Mouse (Mus musculus) monocyte, adult 2 months (primary cell): ENCODE results near the gene Fam222a.

ENCODE experiments used
- DNase-seq, 2 experiments: peaks; one replicate each; pipeline ENCODE4 v3.0.0; 2022; ENCODE audit warnings: low spot score in 2 of 2, low read depth in 1 of 2

Gene Fam222a

DNA sequence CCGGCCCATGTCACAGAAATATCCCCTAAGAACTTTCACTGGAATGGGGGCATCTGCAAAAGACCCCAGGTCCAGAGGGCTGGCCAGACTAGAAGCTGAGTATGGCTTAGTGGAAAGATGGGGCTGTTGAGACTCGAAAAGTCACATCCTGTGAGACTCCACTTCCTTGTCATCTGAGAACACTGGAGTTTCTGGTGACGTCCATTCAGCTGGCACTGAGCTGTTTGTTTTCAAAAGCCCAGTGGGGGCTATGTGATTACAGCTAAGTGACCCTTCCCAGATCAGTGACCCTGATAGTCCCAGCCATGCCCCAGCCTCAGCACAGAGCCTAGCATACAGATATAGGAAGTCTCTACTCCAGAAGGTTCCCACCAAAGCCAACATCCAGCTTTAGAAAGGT, 83.6 kb downstream of the Fam222a start:
- no peak for DNase-seq

DNA sequence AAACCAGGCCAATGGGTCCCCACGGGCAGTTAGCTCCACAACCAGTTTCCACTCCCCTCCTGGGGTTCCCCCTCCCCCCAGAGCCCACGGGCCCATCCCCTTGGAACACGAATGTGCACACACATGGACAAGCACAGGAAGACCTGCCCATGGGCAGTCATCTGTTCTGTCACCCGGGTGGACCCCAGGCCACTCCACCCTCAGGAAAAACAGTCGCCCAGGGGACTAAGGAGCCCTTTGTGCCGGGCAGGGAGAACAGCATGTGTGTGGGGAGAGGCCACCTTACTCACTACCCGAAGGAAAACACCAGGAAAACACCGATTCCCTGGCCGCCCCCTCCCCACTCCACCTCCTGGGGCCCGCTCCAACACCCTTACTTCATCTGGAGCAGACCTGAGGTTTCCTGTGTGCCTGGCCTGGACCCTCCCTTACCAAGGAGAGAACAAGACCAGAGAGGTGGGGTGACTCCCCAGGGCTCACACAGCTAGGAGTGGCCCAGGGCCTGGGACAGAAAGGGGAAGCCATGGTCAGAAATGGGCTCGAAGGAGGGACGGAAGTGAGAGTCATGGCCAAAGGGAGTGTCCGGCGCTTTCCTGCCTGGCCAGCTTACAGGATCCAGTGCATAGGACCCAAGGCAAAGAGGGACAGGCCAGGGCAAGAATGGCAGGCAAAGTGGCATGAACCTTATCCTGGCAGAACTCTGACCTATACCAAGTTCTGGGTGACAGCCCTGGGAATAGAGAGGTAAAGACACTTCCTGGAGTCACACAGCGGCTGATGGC, 86.0 kb downstream of the Fam222a start:
- peak; percentile 39 to 58 for DNase-seq

DNA sequence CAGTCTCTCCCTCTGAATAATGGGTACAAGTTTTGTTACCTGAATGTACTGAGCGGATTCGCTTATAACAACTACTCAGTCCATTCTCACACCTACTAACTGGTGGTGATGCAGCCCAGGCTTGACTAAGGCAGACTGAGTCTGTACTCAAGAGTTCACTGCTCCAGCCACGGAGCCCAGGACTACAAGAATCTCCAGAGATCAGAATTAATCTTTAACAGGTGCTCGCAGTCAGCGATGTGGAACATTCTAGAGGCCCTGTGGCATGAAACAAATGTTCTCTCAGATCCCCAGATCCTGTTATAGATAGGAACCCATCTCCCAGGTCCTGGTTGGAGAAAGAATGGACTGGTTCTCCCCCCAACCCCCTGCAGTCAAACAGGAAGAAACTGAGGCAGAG, 87.9 kb downstream of the Fam222a start:
- DNase-seq: no peak

DNA sequence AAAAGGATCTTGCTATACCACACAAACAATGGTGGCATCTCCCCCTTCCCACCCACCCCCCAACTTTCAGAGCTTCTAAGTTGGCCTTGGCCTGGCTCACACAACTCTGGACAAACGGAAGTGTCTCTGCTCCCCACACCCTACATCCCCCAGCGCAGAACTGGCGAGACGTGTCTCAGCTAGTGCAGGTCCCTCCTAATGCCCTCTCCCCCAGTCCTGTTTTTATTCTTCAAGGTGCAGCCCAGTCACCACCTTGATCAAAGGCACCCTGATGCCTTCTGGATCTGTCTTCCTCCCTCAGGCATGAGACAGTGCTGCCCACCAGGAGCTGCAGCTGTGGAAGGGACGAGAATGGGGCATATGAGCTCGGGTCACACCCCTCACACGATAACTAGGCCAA, 88.5 kb downstream of the Fam222a start:
- DNase-seq: no peak

DNA sequence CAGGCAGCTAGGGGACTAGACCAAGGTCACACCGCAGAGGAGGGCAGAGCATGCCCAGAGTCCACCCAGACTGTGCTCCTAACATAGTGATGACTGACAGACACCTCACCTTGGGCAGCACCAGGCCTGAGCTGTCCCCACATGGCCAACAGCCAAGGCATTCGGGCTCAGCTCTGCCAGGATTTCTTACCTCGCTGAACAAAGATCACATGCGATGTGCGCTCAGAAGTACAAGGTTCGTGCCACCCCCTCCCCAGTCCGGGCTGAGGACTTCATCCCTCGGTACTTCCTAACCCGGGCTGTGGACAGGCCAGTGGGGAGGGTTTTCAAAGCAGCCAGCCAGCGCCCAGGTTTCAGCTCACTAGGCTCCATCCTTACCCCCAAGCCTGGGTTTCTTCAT, 89.6 kb downstream of the Fam222a start:
- no peak for DNase-seq

DNA sequence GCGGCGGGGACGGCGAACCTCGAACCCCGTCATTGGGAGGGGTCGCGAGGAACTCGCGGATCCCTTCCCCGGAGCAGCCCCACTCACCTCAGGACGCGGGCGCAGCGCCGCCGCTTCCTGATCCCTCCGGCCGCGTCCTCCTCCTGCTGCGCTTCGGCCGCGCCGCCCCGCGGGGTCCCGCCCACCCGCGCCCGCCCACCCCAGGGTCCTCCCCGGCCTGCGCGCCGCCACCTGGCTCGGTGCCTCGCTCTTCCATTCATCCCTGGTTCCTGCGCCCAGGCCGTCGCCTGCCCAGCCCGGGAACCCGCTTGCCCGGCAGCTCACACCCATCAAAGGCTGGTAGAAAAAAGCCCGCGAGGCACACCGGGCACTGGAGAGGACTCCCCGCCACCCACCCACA, 90.4 kb downstream of the Fam222a start, which contains the start of gene Trpv4:
TSS of gene Trpv4 (minus strand) at position 167 of the 400 bp plus-strand sequence.
- no peak for DNase-seq

DNA sequence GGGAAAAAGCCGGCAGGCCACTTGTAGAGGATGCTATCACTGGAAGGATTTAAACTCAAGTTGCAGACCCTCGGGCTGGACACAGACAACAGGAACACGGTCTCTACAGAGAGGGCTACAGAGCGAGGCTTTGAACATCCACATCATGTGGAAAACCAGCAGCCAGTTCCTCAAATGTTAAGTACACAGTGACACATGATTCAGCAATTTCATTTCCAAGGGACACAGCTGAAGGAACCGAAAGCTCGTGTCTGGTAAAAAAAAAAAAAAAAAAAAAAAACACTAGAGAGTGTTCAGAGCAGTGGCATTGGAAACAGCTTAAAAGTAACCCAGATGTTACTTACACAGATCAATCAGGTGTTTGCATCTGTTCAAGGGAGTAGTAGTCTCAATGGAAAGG, 93.2 kb downstream of the Fam222a start:
- no peak for DNase-seq
